Mouse (Mus musculus): ENCODE data around the gene H13. TPM values are rescaled to one million over a fixed set of nuclear protein-coding genes. Genes with fewer than 3 reads are reported as not detected.
A peak's percentile ranks its signal among the peaks of the same experiment; 100 is the strongest.

H13 gene
- polyA plus RNA-seq, 1 experiment, result 95.2 TPM

- TF ChIP-seq POLR2A (IDR thresholded peaks at IDR 0.05; ENCODE audit: borderline replicate concordance, low read depth, low read length), result no peak
- no peak for TF ChIP-seq CTCF (IDR thresholded peaks at IDR 0.05; ENCODE audit: low read depth, low read length)
- Histone ChIP-seq H3K27ac (ENCODE audit: insufficient read depth, low read depth, low read length) (no peak overlapping the region), H3K4me3 (ENCODE audit: insufficient read depth, low read length) (no peak overlapping the region), H3K4me1 (ENCODE audit: control insufficient read depth, insufficient read depth, low read length) (peaks cover 18% of the 10 kb centered on the region)
These were observed 6.1 kb downstream of the H13 start for GRCm38 (mm10) chr2:152675252-152675791.

DNA sequence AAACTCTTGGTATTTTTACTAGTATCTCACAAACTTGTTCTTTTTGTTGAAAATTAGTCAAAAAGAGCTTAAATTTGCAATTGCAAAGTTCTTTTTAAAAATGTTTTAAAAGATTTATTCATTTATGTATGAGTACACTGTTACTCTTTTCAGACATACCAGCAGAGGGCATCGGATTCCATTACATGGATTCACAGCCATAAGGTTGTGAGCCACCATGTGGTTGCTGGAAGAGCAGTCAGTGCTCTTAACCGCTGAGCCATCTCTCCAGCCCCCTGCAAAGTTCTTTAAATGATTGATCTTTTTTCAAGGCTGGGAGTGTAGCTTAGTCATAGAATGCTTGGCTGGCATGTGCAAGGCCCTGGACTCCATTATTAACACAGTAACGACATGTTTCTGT is 9.0 kb downstream of the H13 start:
- peaks cover 14% of the 10 kb centered on the region for H3K4me1 ChIP-seq (ENCODE audit: control insufficient read depth, insufficient read depth, low read length)
- no peak for TF ChIP-seq POLR2A (IDR thresholded peaks at IDR 0.05; ENCODE audit: borderline replicate concordance, low read depth, low read length)
- peak; percentile 29; the same call in 1 of the 2 replicates for TF ChIP-seq CTCF (IDR thresholded peaks at IDR 0.05; ENCODE audit: low read depth, low read length)
- no peak overlapping the region for H3K4me3 ChIP-seq (ENCODE audit: insufficient read depth, low read length)
- H3K27ac ChIP-seq (ENCODE audit: insufficient read depth, low read depth, low read length), result no peak overlapping the region

DNA sequence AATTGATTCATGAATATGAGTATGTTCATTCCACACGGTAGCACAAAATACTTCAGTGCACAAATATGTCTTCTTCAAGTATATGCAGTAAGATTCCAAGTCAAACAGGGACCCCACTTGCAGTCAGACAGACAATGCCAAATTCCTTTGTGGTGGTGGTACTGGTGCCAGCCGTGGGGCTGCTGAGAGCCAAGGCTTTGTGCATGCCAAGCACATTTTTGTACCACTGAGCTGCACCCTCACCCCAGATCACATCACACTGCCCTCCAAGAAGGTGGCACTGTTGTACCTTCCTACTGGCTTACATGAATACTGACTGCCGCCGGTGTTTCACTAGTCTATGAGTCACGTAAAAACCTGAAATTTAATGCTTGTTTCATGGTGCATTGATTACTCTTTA is 9.7 kb downstream of the H13 start:
- TF ChIP-seq POLR2A (IDR thresholded peaks at IDR 0.05; ENCODE audit: borderline replicate concordance, low read depth, low read length), result no peak
- TF ChIP-seq CTCF (IDR thresholded peaks at IDR 0.05; ENCODE audit: low read depth, low read length), result no peak
- Histone ChIP-seq H3K27ac (ENCODE audit: insufficient read depth, low read depth, low read length) (no peak overlapping the region), H3K4me3 (ENCODE audit: insufficient read depth, low read length) (no peak overlapping the region), H3K4me1 (ENCODE audit: control insufficient read depth, insufficient read depth, low read length) (peaks cover 18% of the 10 kb centered on the region)

DNA sequence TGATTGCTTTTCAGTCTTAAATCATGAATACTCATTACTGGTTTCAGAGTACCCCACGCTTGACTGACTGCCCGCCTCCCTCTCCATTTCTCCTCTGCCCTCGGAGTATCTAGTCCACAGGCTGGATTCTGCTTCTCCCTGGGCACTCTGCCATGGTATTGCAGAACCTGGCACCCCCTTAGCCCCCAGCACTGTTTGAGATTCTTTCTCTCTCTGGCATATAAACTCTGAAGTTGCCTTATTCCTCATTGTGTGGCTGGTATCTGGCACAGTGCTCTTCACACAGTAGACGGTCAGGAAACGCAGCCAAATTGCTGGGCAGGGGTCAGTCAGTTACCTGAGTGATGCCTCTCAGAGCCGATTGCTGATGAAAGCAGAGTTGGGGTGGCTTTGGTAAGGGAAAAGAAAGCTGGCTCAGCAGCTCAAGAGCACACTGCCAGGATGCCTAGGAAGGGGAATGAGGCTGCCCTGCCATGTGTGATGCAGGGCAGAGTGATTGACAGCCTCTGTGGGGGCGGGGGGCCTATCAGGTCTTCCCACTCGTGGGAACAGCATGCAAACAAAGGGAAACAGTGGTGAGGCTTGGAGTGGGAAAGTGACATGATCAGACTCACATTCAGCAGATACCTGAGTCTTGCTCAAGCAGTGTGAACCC is 10.6 kb downstream of the H13 start:
- TF ChIP-seq CTCF (IDR thresholded peaks at IDR 0.05; ENCODE audit: low read depth, low read length) (no peak), POLR2A (IDR thresholded peaks at IDR 0.05; ENCODE audit: borderline replicate concordance, low read depth, low read length) (no peak)
- H3K4me3 ChIP-seq (ENCODE audit: insufficient read depth, low read length), result no peak overlapping the region
- H3K27ac ChIP-seq (ENCODE audit: insufficient read depth, low read depth, low read length), result no peak overlapping the region
- peaks cover 21% of the 10 kb centered on the region for H3K4me1 ChIP-seq (ENCODE audit: control insufficient read depth, insufficient read depth, low read length)

- peaks cover 21% of the 10 kb centered on the region for H3K4me1 ChIP-seq (ENCODE audit: control insufficient read depth, insufficient read depth, low read length)
- H3K4me3 ChIP-seq (ENCODE audit: insufficient read depth, low read length), result no peak overlapping the region
- peak overlapping the region; percentile 52 for H3K27ac ChIP-seq (ENCODE audit: insufficient read depth, low read depth, low read length)
- no peak for TF ChIP-seq CTCF (IDR thresholded peaks at IDR 0.05; ENCODE audit: low read depth, low read length)
- TF ChIP-seq POLR2A (IDR thresholded peaks at IDR 0.05; ENCODE audit: borderline replicate concordance, low read depth, low read length), result no peak
These were observed 13.8 kb downstream of the H13 start for GRCm38 (mm10) chr2:152683086-152683485.

DNA sequence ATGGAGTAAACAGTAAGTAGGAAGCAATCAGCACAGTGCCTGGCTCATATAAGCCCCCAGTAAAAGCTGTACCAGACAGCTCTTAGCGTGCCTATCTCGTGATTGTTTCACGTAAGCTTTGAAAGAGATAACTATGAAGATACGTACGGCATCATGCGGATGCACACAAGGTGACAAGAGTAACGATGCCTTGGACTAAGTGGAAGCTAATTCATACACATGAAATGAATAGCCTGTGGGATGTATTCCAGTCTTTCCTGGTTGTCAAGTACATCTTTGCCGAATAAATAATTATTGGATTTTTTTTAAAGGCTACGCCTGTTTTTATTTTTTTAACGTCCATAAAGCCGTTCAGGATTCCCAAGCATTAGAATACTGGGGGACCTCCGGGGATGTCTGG is 17.1 kb downstream of the H13 start:
- TF ChIP-seq CTCF (IDR thresholded peaks at IDR 0.05; ENCODE audit: low read depth, low read length) (no peak), POLR2A (IDR thresholded peaks at IDR 0.05; ENCODE audit: borderline replicate concordance, low read depth, low read length) (no peak)
- H3K27ac ChIP-seq (ENCODE audit: insufficient read depth, low read depth, low read length), result no peak overlapping the region
- peaks cover 32% of the 10 kb centered on the region for H3K4me1 ChIP-seq (ENCODE audit: control insufficient read depth, insufficient read depth, low read length)
- H3K4me3 ChIP-seq (ENCODE audit: insufficient read depth, low read length), result no peak overlapping the region

DNA sequence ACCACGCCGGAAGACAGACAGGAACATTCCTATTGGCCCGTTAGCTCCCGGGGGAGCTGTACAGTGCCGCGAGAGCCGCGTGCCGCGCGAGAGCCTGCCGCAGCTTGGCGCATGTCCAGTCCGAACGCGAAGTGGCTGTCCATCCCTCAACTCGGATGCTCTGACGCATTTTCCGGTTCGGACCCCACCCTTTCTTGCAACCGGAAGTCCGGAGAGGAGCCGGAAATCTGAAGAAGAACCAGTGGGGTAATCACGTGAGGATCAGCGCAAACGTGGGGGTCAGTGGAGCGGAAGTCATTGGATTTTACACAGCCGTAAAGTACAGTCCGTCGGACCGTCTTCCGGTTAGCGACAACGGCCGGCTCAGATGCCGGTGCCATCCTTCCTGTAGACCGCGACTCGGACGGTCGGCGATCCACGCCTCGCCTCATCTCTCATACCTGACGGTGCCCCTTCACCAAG is 17.6 kb downstream of the H13 start, which contains the start of gene Mcts2:
Gene Mcts2, plus strand, starts transcription at position 230 of the 462 bp plus-strand sequence.
- TF ChIP-seq CTCF (IDR thresholded peaks at IDR 0.05; ENCODE audit: low read depth, low read length), result no peak
- TF ChIP-seq POLR2A (IDR thresholded peaks at IDR 0.05; ENCODE audit: borderline replicate concordance, low read depth, low read length), result no peak
- H3K27ac ChIP-seq (ENCODE audit: insufficient read depth, low read depth, low read length), result no peak within 1 kb of the TSS
- H3K4me1 ChIP-seq (ENCODE audit: control insufficient read depth, insufficient read depth, low read length), result peaks cover 35% of the 10 kb centered on the region
- H3K4me3 ChIP-seq (ENCODE audit: insufficient read depth, low read length), result no peak within 1 kb of the TSS

DNA sequence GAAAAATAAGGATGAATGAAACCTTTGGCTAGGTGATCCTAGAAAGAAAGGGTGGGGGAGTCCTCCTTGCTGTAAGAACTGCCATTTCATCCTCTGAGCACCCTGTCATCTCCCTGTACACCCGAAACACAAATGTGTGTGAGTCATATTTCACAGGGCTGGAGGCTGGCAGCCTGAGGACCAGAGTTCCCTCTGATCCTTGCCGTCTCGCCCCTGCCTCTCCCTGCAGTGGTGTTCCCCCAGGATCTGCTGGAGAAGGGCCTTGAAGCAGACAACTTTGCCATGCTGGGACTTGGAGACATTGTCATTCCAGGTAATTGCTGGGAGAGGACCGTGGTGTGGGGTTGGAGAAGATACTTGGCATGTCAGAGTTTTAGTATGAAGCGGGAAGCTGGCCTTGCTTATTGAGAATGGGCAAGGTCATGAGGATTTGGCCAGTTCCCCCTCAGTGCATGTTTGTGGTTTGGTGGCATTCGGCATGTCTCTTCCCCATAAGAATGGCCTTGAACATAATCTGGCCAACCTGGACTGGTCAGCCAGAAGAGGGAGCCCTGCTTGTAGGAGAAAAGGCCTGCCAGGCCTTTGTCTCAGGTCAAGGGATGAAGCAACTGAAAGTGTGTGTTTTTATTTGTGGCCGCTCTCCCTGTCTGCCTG is 22.4 kb downstream of the H13 start:
- H3K4me1 ChIP-seq (ENCODE audit: control insufficient read depth, insufficient read depth, low read length), result peaks cover 17% of the 10 kb centered on the region
- no peak for TF ChIP-seq POLR2A (IDR thresholded peaks at IDR 0.05; ENCODE audit: borderline replicate concordance, low read depth, low read length)
- peak; percentile 75 for TF ChIP-seq CTCF (IDR thresholded peaks at IDR 0.05; ENCODE audit: low read depth, low read length)
- H3K27ac ChIP-seq (ENCODE audit: insufficient read depth, low read depth, low read length), result peak overlapping the region; percentile 48
- no peak overlapping the region for H3K4me3 ChIP-seq (ENCODE audit: insufficient read depth, low read length)

GRCm38 (mm10) chr2:152693233-152693632 is 24.0 kb downstream of the H13 start:
- Histone ChIP-seq H3K27ac (ENCODE audit: insufficient read depth, low read depth, low read length) (no peak overlapping the region), H3K4me1 (ENCODE audit: control insufficient read depth, insufficient read depth, low read length) (peaks cover 17% of the 10 kb centered on the region), H3K4me3 (ENCODE audit: insufficient read depth, low read length) (no peak overlapping the region)
- TF ChIP-seq CTCF (IDR thresholded peaks at IDR 0.05; ENCODE audit: low read depth, low read length), result peak; percentile 98
- TF ChIP-seq POLR2A (IDR thresholded peaks at IDR 0.05; ENCODE audit: borderline replicate concordance, low read depth, low read length), result no peak

DNA sequence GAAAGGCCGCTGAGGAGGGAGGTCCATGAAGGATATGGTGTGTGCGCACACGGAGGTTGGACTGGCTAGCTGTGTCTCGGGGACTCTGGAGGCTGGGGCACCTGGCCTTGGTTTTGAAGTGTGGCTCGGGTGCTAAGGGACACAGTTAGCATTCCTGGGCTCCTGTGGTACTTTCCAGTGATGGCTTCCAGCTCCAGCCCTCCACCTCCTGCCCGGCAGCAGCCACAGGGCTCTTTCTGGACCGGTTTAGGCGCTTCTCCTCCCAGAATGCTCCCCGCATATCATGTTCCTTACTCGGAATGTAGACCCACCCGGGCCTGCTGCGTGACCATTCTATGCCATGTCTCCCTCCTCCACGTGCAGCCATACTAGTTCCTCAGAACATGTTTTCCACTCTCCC is 24.5 kb downstream of the H13 start:
- Histone ChIP-seq H3K4me3 (ENCODE audit: insufficient read depth, low read length) (no peak overlapping the region), H3K27ac (ENCODE audit: insufficient read depth, low read depth, low read length) (no peak overlapping the region), H3K4me1 (ENCODE audit: control insufficient read depth, insufficient read depth, low read length) (peaks cover 17% of the 10 kb centered on the region)
- TF ChIP-seq CTCF (IDR thresholded peaks at IDR 0.05; ENCODE audit: low read depth, low read length) (no peak), POLR2A (IDR thresholded peaks at IDR 0.05; ENCODE audit: borderline replicate concordance, low read depth, low read length) (no peak)
